Mouse (Mus musculus) layer of hippocampus, adult 18-20 months (tissue): Measurements from ENCODE around the gene Pcnx4. TPM values are rescaled to one million over a fixed set of nuclear protein-coding genes. Genes with fewer than 3 reads are reported as not detected.
"Not testable (repeated sequence)": the region's sequence is repeated elsewhere in the genome, so short reads cannot be mapped to it uniquely, and the experiment has no call there.

Experiments
- DNase-seq, 2 experiments: peaks; one replicate each; pipeline ENCODE4 v3.0.0; 2022; ENCODE audit warnings: low spot score in 2 of 2
- total RNA-seq, 2 experiments: library from RNA; stranded (reverse); gene quantifications; 2 replicates each; pipeline ENCODE4 v1.2.3; 2021

The Pcnx4 gene
- total RNA-seq, 2 experiments from 2014 or later, result 29.7 to 32.2 TPM

GRCm38 (mm10) chr12:72594001-72594400, 57.8 kb downstream of the Pcnx4 start:
- DNase-seq, result no peak

GRCm38 (mm10) chr12:72598731-72599130, 62.5 kb downstream of the Pcnx4 start:
- DNase-seq, result not testable (repeated sequence)

GRCm38 (mm10) chr12:72612053-72612452, 75.9 kb downstream of the Pcnx4 start:
- no peak for DNase-seq

- no peak for DNase-seq
These were observed 84.7 kb downstream of the Pcnx4 start for GRCm38 (mm10) chr12:72620856-72621255.

GRCm38 (mm10) chr12:72621441-72621840, 85.3 kb downstream of the Pcnx4 start:
- DNase-seq, result no peak

GRCm38 (mm10) chr12:72622853-72623496, 86.8 kb downstream of the Pcnx4 start:
- DNase-seq, result no peak

GRCm38 (mm10) chr12:72628751-72629150, 92.6 kb downstream of the Pcnx4 start:
- no peak for DNase-seq

Other genes starting within 250 kb of the Pcnx4 start
- gene Rtn1, start 127.3 kb upstream of the Pcnx4 start, total RNA-seq, result 1,000 to 10,000 TPM; 1,418 to 1,485 TPM
- 1 to 10 TPM; 2.2 to 2.6 TPM for gene Lrrc9, start 94.5 kb upstream of the Pcnx4 start, total RNA-seq
- gene Gm4756, start 113.3 kb downstream of the Pcnx4 start, total RNA-seq, result not detected
- gene Dhrs7, start 128.5 kb downstream of the Pcnx4 start, total RNA-seq, result 10 to 100 TPM; 45.9 to 49.9 TPM
- gene Ppm1a, start 221.1 kb downstream of the Pcnx4 start, total RNA-seq, result 100 to 1,000 TPM; 253 to 266 TPM